Mouse (Mus musculus) stomach, postnatal 0 days (tissue): Measurements from ENCODE around the gene Gp1bb.

ENCODE experiments used
- CTCF ChIP-seq: IDR thresholded peaks from 2 replicates; pipeline ENCODE4 v1.5.1; 2016; ENCODE audit warnings: antibody characterized with exemption, low read depth, mild to moderate bottlenecking, moderate library complexity
- EP300 ChIP-seq: optimal IDR thresholded peaks from 2 replicates; pipeline ENCODE3; 2016; ENCODE audit warnings: antibody characterized with exemption

- no peak for TF ChIP-seq CTCF
- no peak for TF ChIP-seq EP300
Measured at GRCm38 (mm10) chr16:18630291-18630690, 8.1 kb upstream of the Gp1bb start.
